Mouse (Mus musculus): ENCODE measurements around the gene Dgkg. TPM values are rescaled to one million over a fixed set of nuclear protein-coding genes. Genes with fewer than 3 reads are reported as not detected.

The Dgkg gene
- total RNA-seq, 1 experiment = 0.22 TPM

GRCm38 (mm10) chr16:22547741-22548140 lies 109.3 kb downstream of the Dgkg start:
- peaks cover 8 to 28% of the 10 kb centered on the region in 2 experiments for H3K4me1 ChIP-seq (ENCODE audit: control insufficient read depth in 2 of 2, insufficient read depth in 2 of 2, low read length in 2 of 2, poor library complexity in 1 of 2)
- H3K9me3 ChIP-seq (ENCODE audit: control insufficient read depth, insufficient read depth, low read depth, low read length) = no peaks in the 10 kb centered on the region
- no peaks in the 10 kb centered on the region for H3K36me3 ChIP-seq (ENCODE audit: control insufficient read depth, insufficient read depth, low read length, poor library complexity, severe bottlenecking)
- in situ Hi-C loops (cut with MboI; ENCODE audit: low sequenced_read_pairs in 2 of 2, unreplicated experiment in 2 of 2) = no loop called here
- 0 out of 4 replicates have a peak overlapping the region, but pooled peaks of 1 of the 2 experiments have one; percentile 18 for H3K4me3 ChIP-seq (ENCODE audit: insufficient read depth in 1 of 2, low read depth in 1 of 2, low read length in 2 of 2, poor library complexity in 1 of 2, severe bottlenecking in 1 of 2)
- 0 out of 2 replicates have a peak overlapping the region, but pooled peaks have one; percentile 8 for H3K9ac ChIP-seq (ENCODE audit: insufficient read depth, low read depth, low read length, poor library complexity, severe bottlenecking)
- no peak overlapping the region for H3K27ac ChIP-seq (ENCODE audit: insufficient read depth, low read depth, low read length, poor library complexity, severe bottlenecking)
- no peak for TF ChIP-seq CHD2 (IDR thresholded peaks at IDR 0.05; ENCODE audit: low read depth, low read length)
- TF ChIP-seq MAFK (IDR thresholded peaks at IDR 0.05; ENCODE audit: insufficient read depth, low read depth, low read length) = no peak
- no peak for TF ChIP-seq ZNF384 (IDR thresholded peaks at IDR 0.05; ENCODE audit: low read depth, low read length)
- no peak for TF ChIP-seq ZC3H11A (IDR thresholded peaks at IDR 0.05; ENCODE audit: borderline replicate concordance, low read depth, low read length)
- no peak for TF ChIP-seq HCFC1 (IDR thresholded peaks at IDR 0.05; ENCODE audit: borderline replicate concordance, insufficient read depth, low read length)
- no peak for DNase-seq (ENCODE audit: low read depth, low spot score)

DNA sequence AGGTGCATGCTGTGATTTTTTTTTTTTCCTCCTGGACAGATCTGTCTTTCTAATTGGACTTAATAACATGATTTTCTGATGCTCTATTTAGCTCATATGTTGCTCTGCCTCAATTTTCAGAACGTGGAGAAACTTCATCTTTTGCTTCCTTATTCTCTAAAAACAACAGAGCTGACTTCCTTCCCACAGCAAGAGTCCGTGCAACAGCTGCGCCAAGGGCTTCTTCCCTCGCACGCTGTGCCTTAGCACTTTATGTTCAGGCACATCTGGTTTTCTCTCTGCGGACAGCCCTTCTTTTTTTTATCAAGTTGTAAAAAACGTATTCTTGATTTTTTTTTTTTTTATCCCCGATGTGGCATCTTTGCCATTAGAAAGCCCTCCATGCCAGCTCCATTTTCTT lies 111.2 kb downstream of the Dgkg start:
- peak overlapping the region; percentile 47; the same call in 1 of the 2 replicates for H3K9ac ChIP-seq (ENCODE audit: insufficient read depth, low read depth, low read length, poor library complexity, severe bottlenecking)
- H3K4me3 ChIP-seq (ENCODE audit: insufficient read depth in 1 of 2, low read depth in 1 of 2, low read length in 2 of 2, poor library complexity in 1 of 2, severe bottlenecking in 1 of 2) = no peak overlapping the region
- H3K9me3 ChIP-seq (ENCODE audit: control insufficient read depth, insufficient read depth, low read depth, low read length) = no peaks in the 10 kb centered on the region
- in situ Hi-C loops (cut with MboI; ENCODE audit: low sequenced_read_pairs in 2 of 2, unreplicated experiment in 2 of 2) = no loop called here
- H3K27ac ChIP-seq (ENCODE audit: insufficient read depth, low read depth, low read length, poor library complexity, severe bottlenecking) = peak overlapping the region; percentile 67
- peaks cover 8 to 25% of the 10 kb centered on the region in 2 experiments for H3K4me1 ChIP-seq (ENCODE audit: control insufficient read depth in 2 of 2, insufficient read depth in 2 of 2, low read length in 2 of 2, poor library complexity in 1 of 2)
- TF ChIP-seq HCFC1 (IDR thresholded peaks at IDR 0.05; ENCODE audit: borderline replicate concordance, insufficient read depth, low read length) (no peak), ZNF384 (IDR thresholded peaks at IDR 0.05; ENCODE audit: low read depth, low read length) (no peak)
- no peaks in the 10 kb centered on the region for H3K36me3 ChIP-seq (ENCODE audit: control insufficient read depth, insufficient read depth, low read length, poor library complexity, severe bottlenecking)
- no peak for DNase-seq (ENCODE audit: low read depth, low spot score)

DNA sequence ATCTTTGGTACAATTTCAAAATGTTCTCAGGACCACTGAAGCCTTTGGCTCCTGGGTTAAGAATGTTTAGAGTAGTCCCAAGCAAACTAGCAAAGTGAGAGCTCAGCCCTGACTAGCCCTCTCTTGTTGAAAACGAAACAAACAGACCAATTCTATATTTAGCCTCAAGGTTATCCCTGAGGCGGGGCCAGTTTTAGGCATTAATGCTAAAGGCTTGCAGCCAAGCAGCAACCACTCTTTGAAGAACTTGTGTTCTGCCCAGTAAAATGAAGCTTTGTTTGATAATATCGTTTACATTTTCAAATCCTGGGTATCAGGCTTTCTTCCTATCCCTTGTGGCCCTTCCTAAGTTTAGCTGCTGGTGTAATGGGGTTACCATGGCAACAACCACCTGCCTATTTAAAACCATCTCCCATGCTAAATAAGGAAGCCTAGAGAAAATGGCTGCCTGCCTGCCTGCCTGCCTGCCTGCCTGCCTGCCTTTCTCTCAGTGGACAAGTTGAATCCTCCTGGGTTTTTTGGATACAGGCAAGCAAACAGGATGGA lies 111.9 kb downstream of the Dgkg start:
- Histone ChIP-seq H3K27ac (ENCODE audit: insufficient read depth, low read depth, low read length, poor library complexity, severe bottlenecking) (peak overlapping the region; percentile 67; the same call in 1 of the 2 replicates), H3K4me3 (ENCODE audit: insufficient read depth in 1 of 2, low read depth in 1 of 2, low read length in 2 of 2, poor library complexity in 1 of 2, severe bottlenecking in 1 of 2) (no peak overlapping the region), H3K4me1 (ENCODE audit: control insufficient read depth in 2 of 2, insufficient read depth in 2 of 2, low read length in 2 of 2, poor library complexity in 1 of 2) (peaks cover 8 to 25% of the 10 kb centered on the region in 2 experiments), H3K36me3 (ENCODE audit: control insufficient read depth, insufficient read depth, low read length, poor library complexity, severe bottlenecking) (no peaks in the 10 kb centered on the region), H3K9ac (ENCODE audit: insufficient read depth, low read depth, low read length, poor library complexity, severe bottlenecking) (peak overlapping the region; percentile 47; the same call in 1 of the 2 replicates), H3K9me3 (ENCODE audit: control insufficient read depth, insufficient read depth, low read depth, low read length) (no peaks in the 10 kb centered on the region)
- in situ Hi-C loops (cut with MboI; ENCODE audit: low sequenced_read_pairs in 2 of 2, unreplicated experiment in 2 of 2) = no loop called here
- no peak for TF ChIP-seq HCFC1 (IDR thresholded peaks at IDR 0.05; ENCODE audit: borderline replicate concordance, insufficient read depth, low read length)
- no peak for TF ChIP-seq MAFK (IDR thresholded peaks at IDR 0.05; ENCODE audit: insufficient read depth, low read depth, low read length)
- no peak for TF ChIP-seq ZC3H11A (IDR thresholded peaks at IDR 0.05; ENCODE audit: borderline replicate concordance, low read depth, low read length)
- TF ChIP-seq ZNF384 (IDR thresholded peaks at IDR 0.05; ENCODE audit: low read depth, low read length) = no peak
- no peak for TF ChIP-seq CHD2 (IDR thresholded peaks at IDR 0.05; ENCODE audit: low read depth, low read length)
- DNase-seq (ENCODE audit: low read depth, low spot score) = peak; percentile 69

GRCm38 (mm10) chr16:22542691-22543141 lies 114.3 kb downstream of the Dgkg start:
- H3K4me3 ChIP-seq (ENCODE audit: insufficient read depth in 1 of 2, low read depth in 1 of 2, low read length in 2 of 2, poor library complexity in 1 of 2, severe bottlenecking in 1 of 2) = no peak overlapping the region
- no peak overlapping the region for H3K27ac ChIP-seq (ENCODE audit: insufficient read depth, low read depth, low read length, poor library complexity, severe bottlenecking)
- no peaks in the 10 kb centered on the region for H3K36me3 ChIP-seq (ENCODE audit: control insufficient read depth, insufficient read depth, low read length, poor library complexity, severe bottlenecking)
- no peaks in the 10 kb centered on the region for H3K9me3 ChIP-seq (ENCODE audit: control insufficient read depth, insufficient read depth, low read depth, low read length)
- in situ Hi-C loops (cut with MboI; ENCODE audit: low sequenced_read_pairs in 2 of 2, unreplicated experiment in 2 of 2) = no loop called here
- TF ChIP-seq ZNF384 (IDR thresholded peaks at IDR 0.05; ENCODE audit: low read depth, low read length) = no peak
- no peak for TF ChIP-seq CHD2 (IDR thresholded peaks at IDR 0.05; ENCODE audit: low read depth, low read length)
- TF ChIP-seq MAFK (IDR thresholded peaks at IDR 0.05; ENCODE audit: insufficient read depth, low read depth, low read length) = no peak
- no peak for TF ChIP-seq ZC3H11A (IDR thresholded peaks at IDR 0.05; ENCODE audit: borderline replicate concordance, low read depth, low read length)
- TF ChIP-seq HCFC1 (IDR thresholded peaks at IDR 0.05; ENCODE audit: borderline replicate concordance, insufficient read depth, low read length) = no peak
- peaks cover 8 to 15% of the 10 kb centered on the region in 2 experiments for H3K4me1 ChIP-seq (ENCODE audit: control insufficient read depth in 2 of 2, insufficient read depth in 2 of 2, low read length in 2 of 2, poor library complexity in 1 of 2)
- DNase-seq (ENCODE audit: low read depth, low spot score) = no peak
- H3K9ac ChIP-seq (ENCODE audit: insufficient read depth, low read depth, low read length, poor library complexity, severe bottlenecking) = no peak overlapping the region
